Mouse (Mus musculus) inflammation-experienced regulatory T-cells, adult 6 months (primary cell): Measurements from ENCODE around the gene Mcpt8. TPM values are rescaled to one million over a fixed set of nuclear protein-coding genes. Genes with fewer than 3 reads are reported as not detected.

Experiments
- polyA plus RNA-seq, 3 experiments: library from polyadenylated mRNA; unstranded; fragments of 100-300 nt; shearing (Covaris generic); gene quantifications; one replicate each; pipeline ENCODE4 v1.2.1; 2017

Mcpt8 gene
- polyA plus RNA-seq, 3 experiments from 2014 or later: not detected

Other genes with a start within 250 kb of the Mcpt8 start
- gene Nynrin, start 231.3 kb downstream of the Mcpt8 start, polyA plus RNA-seq: under 1 TPM in 1 of 3 experiments, not detected in 2; 0.04 TPM
- under 1 TPM in 1 of 3 experiments, not detected in 2; 0.11 TPM for gene Cbln3, start 200.9 kb downstream of the Mcpt8 start, polyA plus RNA-seq
- 10 to 100 TPM; 10.5 to 13.1 (median 12.8) TPM for gene Khnyn, start 200.3 kb downstream of the Mcpt8 start, polyA plus RNA-seq
- 100 to 1,000 TPM in 1 of 3 experiments, 10 to 100 TPM in 2; 76.4 to 107 (median 93.3) TPM for gene Sdr39u1, start 185.0 kb downstream of the Mcpt8 start, polyA plus RNA-seq
- gene Cma1, start 140.6 kb downstream of the Mcpt8 start, polyA plus RNA-seq: not detected
- not detected for gene Cma2, start 134.3 kb downstream of the Mcpt8 start, polyA plus RNA-seq
- gene Mcpt1, start 67.3 kb downstream of the Mcpt8 start, polyA plus RNA-seq: not detected
- gene Mcpt9, start 54.8 kb downstream of the Mcpt8 start, polyA plus RNA-seq: not detected
- not detected for gene Mcpt2, start 43.2 kb downstream of the Mcpt8 start, polyA plus RNA-seq
- not detected for gene Mcpt4, start 23.0 kb downstream of the Mcpt8 start, polyA plus RNA-seq
- not detected for gene Ctsg, start 17.3 kb upstream of the Mcpt8 start, polyA plus RNA-seq
- not detected for gene Gzme, start 35.4 kb upstream of the Mcpt8 start, polyA plus RNA-seq
- not detected for gene Gzmd, start 47.3 kb upstream of the Mcpt8 start, polyA plus RNA-seq
- gene Gzmg, start 74.3 kb upstream of the Mcpt8 start, polyA plus RNA-seq: not detected
- not detected for gene Gzmn, start 89.3 kb upstream of the Mcpt8 start, polyA plus RNA-seq
- not detected for gene Gzmf, start 126.1 kb upstream of the Mcpt8 start, polyA plus RNA-seq
- 1 to 10 TPM; 3.0 to 5.8 (median 4.6) TPM for gene Gzmc, start 149.4 kb upstream of the Mcpt8 start, polyA plus RNA-seq
- gene Gzmb, start 177.0 kb upstream of the Mcpt8 start, polyA plus RNA-seq: 100 to 1,000 TPM in 1 of 3 experiments, 10 to 100 TPM in 2; 13.5 to 296 (median 19.9) TPM